Mouse (Mus musculus): ENCODE measurements around the gene Ube2j1.

The Ube2j1 gene

GRCm38 (mm10) chr4:33031195-33031960, at the start of gene Ube2j1:
Ube2j1 (plus strand) TSS chr4:33031416.
- CTCF ChIA-PET = interaction anchor here in 2 of 4 experiments (1.0 to 1.1 kb wide), 2 partner anchors 87 to 445 kb away, joined by 3 to 4 read pairs; no protein-coding TSS in a partner anchor
- POLR2A ChIA-PET = interaction anchor here (0.5 to 2.3 kb wide), 12 partner anchors 10 to 231 kb away, joined by 3 to 9 read pairs (median 3); partner anchors contain the start of genes Lyrm2 (in 1 of the 4) and Pm20d2 (in 1 of the 4)

- POLR2A ChIA-PET = interaction anchor here in 3 of 4 experiments (0.7 to 5.9 kb wide), 17 partner anchors 14 to 765 kb away, joined by 3 to 53 read pairs (median 4); partner anchors contain the start of gene Ankrd6 (in 1 of the 3)
- CTCF ChIA-PET = interaction anchor here in 2 of 4 experiments (0.6 to 1.2 kb wide), 2 partner anchors 30 to 138 kb away, joined by 3 to 12 read pairs; partner anchors contain the start of gene Ankrd6 (in 1 of the 2)
These were observed 49.6 kb upstream of the Ube2j1 start for GRCm38 (mm10) chr4:32981617-32982016.

- ChIA-PET CTCF (interaction anchor here in 1 of 4 experiments (1.2 kb wide), 1 partner anchor 31 kb away, joined by 3 read pairs; the partner anchor contains the start of gene Ankrd6), POLR2A (interaction anchor here (0.5 to 5.9 kb wide), 30 partner anchors 10 to 1566 kb away, joined by 3 to 53 read pairs (median 4); partner anchors contain the start of genes Ankrd6 (in 1 of the 4), Mdn1 (in 1 of the 4) and Rngtt (in 1 of the 4))
These were observed 49.0 kb upstream of the Ube2j1 start for GRCm38 (mm10) chr4:32982041-32982715.

DNA sequence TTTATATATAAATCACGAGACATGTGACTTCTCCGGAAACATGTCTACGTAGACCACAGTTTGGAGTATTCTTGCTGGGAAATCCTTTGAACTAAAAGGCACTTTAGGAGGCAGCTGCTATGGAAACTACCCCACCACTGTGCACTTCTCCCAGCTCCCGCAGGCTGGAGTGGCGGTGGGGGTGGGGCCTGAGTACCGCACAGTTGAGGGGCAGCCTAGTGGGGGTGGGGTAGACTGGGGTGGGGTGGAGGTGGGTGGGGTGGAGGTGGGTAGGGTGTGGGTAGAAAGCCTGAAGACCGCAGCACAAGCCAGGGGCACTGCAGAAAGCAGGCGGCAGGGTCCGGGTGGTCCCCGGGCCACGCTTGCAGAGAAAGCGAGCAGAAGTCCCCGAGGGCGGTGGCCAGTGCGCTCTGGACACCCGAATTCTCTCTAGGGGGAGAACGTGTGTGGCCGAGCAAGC, 48.5 kb upstream of the Ube2j1 start, which contains the start of gene Rragd:
TSS of gene Rragd (plus strand) at position 322 of the 460 bp plus-strand sequence.
- POLR2A ChIA-PET = interaction anchor here (0.6 to 5.9 kb wide), 31 partner anchors 11 to 1565 kb away, joined by 3 to 53 read pairs (median 4); partner anchors contain the start of genes Ankrd6 (in 1 of the 4), Casp8ap2 (in 1 of the 4), Mdn1 (in 1 of the 4) and Rngtt (in 1 of the 4)
- CTCF ChIA-PET = interaction anchor here in 1 of 4 experiments (1.2 kb wide), 1 partner anchor 32 kb away, joined by 3 read pairs; the partner anchor contains the start of gene Ankrd6

DNA sequence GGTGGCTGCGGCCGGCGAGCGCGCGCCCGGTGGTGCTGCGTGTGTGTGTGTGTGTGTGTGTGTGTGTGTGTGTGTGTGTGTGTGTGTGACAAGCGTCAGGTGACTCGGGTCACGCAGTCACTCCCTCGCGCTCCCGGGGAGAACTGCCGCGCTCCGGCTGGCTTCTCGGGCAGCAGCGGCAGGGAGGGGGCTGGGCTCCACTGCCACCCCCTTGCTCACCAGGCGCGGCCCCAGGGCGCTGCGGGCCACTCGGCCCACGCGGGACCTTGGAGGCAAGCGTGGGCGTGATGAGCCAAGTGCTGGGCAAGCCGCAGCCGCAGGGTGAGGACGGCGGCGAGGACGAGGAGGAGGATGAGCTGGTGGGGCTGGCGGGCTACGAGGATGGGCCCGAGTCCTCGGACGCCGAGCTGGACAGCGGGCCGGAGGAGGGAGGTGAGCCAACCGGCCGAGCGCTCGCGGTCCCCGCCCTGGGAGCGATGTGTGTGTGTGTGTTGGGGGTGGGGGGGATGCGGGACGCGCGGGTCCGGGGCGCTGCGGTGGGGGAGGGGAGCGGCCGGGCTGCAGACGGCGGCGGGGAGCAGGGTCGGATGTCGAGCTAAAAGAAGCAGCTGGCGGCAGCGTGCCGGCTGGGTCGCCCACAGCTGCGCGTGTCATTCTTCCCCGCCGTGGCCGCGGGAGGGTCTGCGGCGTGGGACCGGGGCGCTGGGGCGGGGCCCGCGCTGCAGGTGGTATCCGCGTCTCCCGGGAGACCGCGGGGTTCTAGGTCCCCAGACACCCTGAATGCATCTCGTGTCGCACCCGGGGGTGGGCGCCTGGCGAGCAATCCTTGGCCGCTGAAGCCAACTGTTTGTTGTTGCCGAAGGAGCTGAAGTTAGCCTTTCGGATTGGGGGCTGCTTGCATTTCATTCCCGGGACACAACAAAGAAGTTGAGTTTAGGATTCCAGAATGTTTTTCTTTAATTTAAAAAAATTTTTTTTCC, 47.8 kb upstream of the Ube2j1 start:
- ChIA-PET POLR2A (interaction anchor here (0.6 to 5.9 kb wide), 39 partner anchors 8 to 368 kb away, joined by 3 to 53 read pairs (median 4); partner anchors contain the start of genes Ankrd6 (in 2 of the 4), Casp8ap2 (in 1 of the 4), Lyrm2 (in 1 of the 4) and Mdn1 (in 1 of the 4)), CTCF (interaction anchor here in 3 of 4 experiments (0.6 to 3.5 kb wide), 4 partner anchors 12 to 35 kb away, joined by 3 to 15 read pairs (median 6); partner anchors contain the start of gene Ankrd6 (in 1 of the 3))

DNA sequence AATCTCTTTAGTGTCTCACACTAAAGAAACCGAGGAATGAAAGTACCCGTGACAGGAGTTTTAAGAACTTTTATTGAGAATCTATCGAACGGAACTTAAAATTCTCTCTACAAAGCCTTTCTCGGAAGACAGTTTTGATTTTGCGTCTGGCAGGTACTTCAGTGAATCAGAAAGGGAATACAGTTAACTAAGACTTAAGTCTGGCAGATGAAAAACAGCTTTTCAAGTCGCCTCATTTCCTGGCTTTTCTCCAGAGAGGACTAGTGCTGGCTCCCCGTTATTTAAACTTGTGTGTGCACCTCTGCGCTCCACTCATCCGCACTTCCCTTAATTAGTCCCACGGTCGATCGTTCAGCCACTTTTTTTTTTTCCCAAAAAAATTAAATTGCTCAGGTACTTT, 47.0 kb upstream of the Ube2j1 start:
- ChIA-PET CTCF (interaction anchor here (0.6 to 3.5 kb wide), 6 partner anchors 10 to 633 kb away, joined by 3 to 15 read pairs (median 4); partner anchors contain the start of gene Ankrd6 (in 1 of the 4)), POLR2A (interaction anchor here (0.6 to 5.9 kb wide), 29 partner anchors 8 to 733 kb away, joined by 3 to 53 read pairs (median 4); partner anchors contain the start of genes Ankrd6 (in 2 of the 4), Casp8ap2 (in 1 of the 4), Lyrm2 (in 1 of the 4) and Mdn1 (in 1 of the 4))

GRCm38 (mm10) chr4:32984801-32985675, 46.2 kb upstream of the Ube2j1 start:
- CTCF ChIA-PET = interaction anchor here (0.6 to 3.5 kb wide), 10 partner anchors 10 to 633 kb away, joined by 3 to 15 read pairs (median 4); partner anchors contain the start of gene Ankrd6 (in 1 of the 4)

DNA sequence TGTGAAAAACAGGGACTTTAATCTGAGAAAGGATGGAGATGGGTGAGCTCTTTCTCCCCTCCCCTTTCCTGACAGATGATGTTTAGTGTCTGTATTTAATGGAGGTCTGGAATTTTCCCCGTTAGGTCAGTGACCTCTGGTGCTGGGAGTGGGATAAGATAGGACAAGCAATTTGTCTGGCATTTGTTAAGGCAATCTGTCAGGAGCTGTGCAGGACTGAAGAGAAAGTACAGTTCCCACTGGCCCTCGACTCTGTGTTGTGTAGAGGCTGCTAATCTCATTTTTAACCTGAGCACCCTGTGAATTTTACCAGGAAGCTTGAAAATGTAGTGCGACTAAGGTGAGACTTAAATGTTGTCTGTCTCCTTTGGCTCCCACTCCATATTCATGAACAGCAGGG, 45.5 kb upstream of the Ube2j1 start:
- ChIA-PET POLR2A (interaction anchor here (0.6 to 5.9 kb wide), 15 partner anchors 10 to 329 kb away, joined by 3 to 53 read pairs (median 5); partner anchors contain the start of genes Lyrm2 (in 1 of the 4), Mdn1 (in 1 of the 4) and Ube2j1 (in 1 of the 4)), CTCF (interaction anchor here in 3 of 4 experiments (0.8 to 3.5 kb wide), 5 partner anchors 10 to 164 kb away, joined by 3 to 15 read pairs (median 3); no protein-coding TSS in a partner anchor)

More at GRCm38 (mm10) chr4:32984801-32985675, 46.2 kb upstream of the Ube2j1 start:
- POLR2A ChIA-PET = interaction anchor here (0.6 to 5.9 kb wide), 26 partner anchors 11 to 734 kb away, joined by 3 to 53 read pairs (median 4); partner anchors contain the start of genes Ankrd6 (in 2 of the 4), Lyrm2 (in 1 of the 4), Mdn1 (in 1 of the 4) and Ube2j1 (in 1 of the 4)

GRCm38 (mm10) chr4:32987006-32987405, 44.2 kb upstream of the Ube2j1 start:
- ChIA-PET POLR2A (interaction anchor here in 2 of 4 experiments (1.1 to 1.4 kb wide), 3 partner anchors 8 to 22 kb away, joined by 3 to 8 read pairs (median 7); no protein-coding TSS in a partner anchor), CTCF (no interaction called here)

DNA sequence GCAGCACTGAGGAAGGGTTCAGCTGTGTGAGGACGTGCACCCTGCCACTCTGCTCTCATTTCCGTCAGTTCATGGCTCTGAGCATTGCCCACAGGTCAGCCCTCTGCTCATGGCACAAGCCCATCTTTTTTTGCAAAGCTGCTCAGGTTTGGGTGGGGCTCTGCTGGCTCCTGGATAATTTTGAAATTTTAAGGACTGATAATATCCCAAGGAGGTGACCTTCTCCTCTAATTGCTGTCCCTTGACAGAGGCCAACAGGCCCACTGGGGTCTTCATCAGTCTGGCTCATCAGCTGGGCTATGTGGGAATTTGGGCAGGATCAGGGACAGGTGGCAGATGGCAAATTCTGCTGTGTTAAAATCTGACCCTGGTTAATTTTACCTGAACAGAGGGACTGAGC, 41.9 kb upstream of the Ube2j1 start:
- CTCF ChIA-PET = no interaction called here

GRCm38 (mm10) chr4:32994168-32994567, 37.0 kb upstream of the Ube2j1 start:
- CTCF ChIA-PET = interaction anchor here in 3 of 4 experiments (0.6 to 3.7 kb wide), 5 partner anchors 9 to 147 kb away, joined by 3 to 15 read pairs (median 3); no protein-coding TSS in a partner anchor
- POLR2A ChIA-PET = interaction anchor here in 3 of 4 experiments (0.6 to 4.2 kb wide), 9 partner anchors 10 to 408 kb away, joined by 3 to 53 read pairs (median 3); partner anchors contain the start of gene Rragd (in 2 of the 3)

More for the DNA sequence above, 41.9 kb upstream of the Ube2j1 start:
- POLR2A ChIA-PET = no interaction called here

- CTCF ChIA-PET = interaction anchor here in 3 of 4 experiments (0.6 to 3.7 kb wide), 6 partner anchors 11 to 410 kb away, joined by 3 to 15 read pairs (median 7); no protein-coding TSS in a partner anchor
- POLR2A ChIA-PET = interaction anchor here (0.6 to 4.2 kb wide), 32 partner anchors 9 to 1477 kb away, joined by 3 to 53 read pairs (median 4); partner anchors contain the start of genes Rragd (in 2 of the 4), Ankrd6 (in 1 of the 4), Mdn1 (in 1 of the 4) and Pm20d2 (in 1 of the 4)
These were observed 35.1 kb upstream of the Ube2j1 start for GRCm38 (mm10) chr4:32996083-32996482.

- ChIA-PET POLR2A (interaction anchor here in 2 of 4 experiments (1.0 to 4.2 kb wide), 6 partner anchors 13 to 250 kb away, joined by 3 to 53 read pairs (median 10); partner anchors contain the start of genes Rragd (in 2 of the 2) and Ankrd6 (in 1 of the 2)), CTCF (interaction anchor here in 3 of 4 experiments (0.5 to 3.7 kb wide), 3 partner anchors 13 to 1147 kb away, joined by 3 to 15 read pairs (median 4); no protein-coding TSS in a partner anchor)
These were observed 33.6 kb upstream of the Ube2j1 start for GRCm38 (mm10) chr4:32997571-32997970.

- ChIA-PET CTCF (no interaction called here), POLR2A (no interaction called here)
These were observed 32.2 kb upstream of the Ube2j1 start for GRCm38 (mm10) chr4:32998996-32999395.

DNA sequence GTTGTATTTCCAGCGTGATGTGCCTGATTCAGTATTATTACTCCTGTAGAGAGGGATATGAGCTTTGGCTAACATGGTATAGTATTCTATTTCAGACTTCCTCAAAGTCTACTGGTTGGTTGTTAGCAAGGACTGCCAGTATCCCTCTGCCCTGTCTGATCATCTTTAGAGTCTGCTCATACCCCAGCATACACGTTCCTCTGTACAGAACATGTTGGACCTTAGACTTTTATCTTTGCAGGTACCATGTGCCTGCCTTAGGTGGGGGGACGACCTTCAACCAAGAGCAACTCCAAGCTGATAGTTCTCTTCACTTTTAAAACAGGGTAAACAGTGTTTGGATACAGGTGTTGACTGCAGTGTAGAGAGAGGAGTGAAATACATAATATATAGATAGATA, 29.1 kb upstream of the Ube2j1 start:
- POLR2A ChIA-PET = interaction anchor here in 1 of 4 experiments (0.6 to 1.0 kb wide), 3 partner anchors 9 to 108 kb away, joined by 3 to 4 read pairs (median 3); no protein-coding TSS in a partner anchor
- CTCF ChIA-PET = interaction anchor here in 1 of 4 experiments (0.6 kb wide), 1 partner anchor 255 kb away, joined by 3 read pairs; no protein-coding TSS in a partner anchor
